Mouse (Mus musculus) embryonic fibroblast, embryonic 13.5 days (primary cell): ENCODE results near the gene Acadvl.

Source experiments
- CTCF ChIP-seq: IDR thresholded peaks from 2 replicates; pipeline ENCODE4 v1.5.1; 2011; ENCODE audit warnings: mild to moderate bottlenecking, control low read depth, low read length, moderate library complexity, borderline replicate concordance; ENCODE audit not compliant: insufficient read depth
- POLR2A ChIP-seq: IDR thresholded peaks from 2 replicates; pipeline ENCODE4 v1.6.1; 2011; ENCODE audit warnings: low read depth, mild to moderate bottlenecking, control low read depth, low read length, moderate library complexity

- TF ChIP-seq POLR2A (0 out of 2 replicates have a peak, but pooled peaks have one; percentile 6), CTCF (no peak)
Measured at GRCm38 (mm10) chr11:70026689-70027088, 11.5 kb upstream of the Acadvl start.
